Mouse (Mus musculus) right cerebral cortex, adult 2 months (tissue): ENCODE data around the gene Cnih3.

Experiments used
- DNase-seq, 2 experiments: peaks; one replicate each; pipeline ENCODE4 v3.0.0; 2021 to 2022; ENCODE audit warnings: low spot score in 2 of 2

Cnih3 gene

GRCm38 (mm10) chr1:181352367-181353199 lies at the start of gene Cnih3:
Gene Cnih3 (plus strand): TSS chr1:181352628.
- peak; percentile 55 to 71 for DNase-seq

- DNase-seq, result peak in 1 of 2 experiments; percentile 15
Observed at GRCm38 (mm10) chr1:181307981-181308380, 44.4 kb upstream of the Cnih3 start.

- DNase-seq, result no peak
Observed at GRCm38 (mm10) chr1:181310712-181311111, 41.7 kb upstream of the Cnih3 start.

GRCm38 (mm10) chr1:181312115-181313045 lies 40.0 kb upstream of the Cnih3 start:
- no peak for DNase-seq

GRCm38 (mm10) chr1:181313046-181313415 lies 39.4 kb upstream of the Cnih3 start:
- DNase-seq, result no peak

GRCm38 (mm10) chr1:181314301-181314700 lies 38.1 kb upstream of the Cnih3 start:
- no peak for DNase-seq

GRCm38 (mm10) chr1:181315350-181315749 lies 37.1 kb upstream of the Cnih3 start:
- DNase-seq, result no peak

GRCm38 (mm10) chr1:181316571-181316970 lies 35.9 kb upstream of the Cnih3 start:
- no peak for DNase-seq

GRCm38 (mm10) chr1:181319466-181319865 lies 33.0 kb upstream of the Cnih3 start:
- DNase-seq, result no peak

GRCm38 (mm10) chr1:181321149-181321548 lies 31.3 kb upstream of the Cnih3 start:
- DNase-seq, result no peak

- DNase-seq, result no peak
Observed at GRCm38 (mm10) chr1:181323134-181323533, 29.3 kb upstream of the Cnih3 start.

GRCm38 (mm10) chr1:181327137-181327536 lies 25.3 kb upstream of the Cnih3 start:
- no peak for DNase-seq

- DNase-seq, result peak; percentile 40 to 59
Observed at GRCm38 (mm10) chr1:181327636-181328420, 24.6 kb upstream of the Cnih3 start.

- no peak for DNase-seq
Observed at GRCm38 (mm10) chr1:181329110-181329509, 23.3 kb upstream of the Cnih3 start.

GRCm38 (mm10) chr1:181332597-181332996 lies 19.8 kb upstream of the Cnih3 start:
- no peak for DNase-seq

GRCm38 (mm10) chr1:181334329-181335018 lies 18.0 kb upstream of the Cnih3 start:
- no peak for DNase-seq

GRCm38 (mm10) chr1:181335019-181335365 lies 17.4 kb upstream of the Cnih3 start:
- no peak for DNase-seq

- DNase-seq, result no peak
Observed at GRCm38 (mm10) chr1:181335388-181335787, 17.0 kb upstream of the Cnih3 start.

- peak in 1 of 2 experiments; percentile 16 for DNase-seq
Observed at GRCm38 (mm10) chr1:181336857-181337256, 15.6 kb upstream of the Cnih3 start.

GRCm38 (mm10) chr1:181339106-181339505 lies 13.3 kb upstream of the Cnih3 start:
- no peak for DNase-seq

- DNase-seq, result no peak
Observed at GRCm38 (mm10) chr1:181345547-181345946, 6.9 kb upstream of the Cnih3 start.
